Mouse (Mus musculus) hindbrain, embryonic 10.5 days (tissue): ENCODE measurements at regions not wholly inside any gene's neighbourhood (a gene's known extent, or its start where the extent isn't known, plus 50 kb on each side); places are given as distances from the start of the nearest gene placed in this dataset.

ENCODE experiments used
- DNase-seq: peaks from one replicate; pipeline ENCODE4 v3.0.0-alpha.2; 2017; ENCODE audit warnings: low spot score
- H3K27ac ChIP-seq: fragments of 300-500 bp; sonication (generic); 2 replicates; pipeline ENCODE4 v1.5.1; 2016; ENCODE audit warnings: mild to moderate bottlenecking, moderate library complexity
- H3K27me3 ChIP-seq: fragments of 300-500 bp; sonication (generic); 2 replicates; pipeline ENCODE4 v1.6.1; 2016; ENCODE audit warnings: mild to moderate bottlenecking; ENCODE audit not compliant: poor library complexity, insufficient read depth, severe bottlenecking
- H3K36me3 ChIP-seq: fragments of 300-500 bp; sonication (generic); 2 replicates; pipeline ENCODE4 v1.6.1; 2016; ENCODE audit warnings: mild to moderate bottlenecking, moderate library complexity
- H3K4me1 ChIP-seq: fragments of 300-500 bp; sonication (generic); replicated peaks from 2 replicates; pipeline ENCODE4 v1.6.1; 2016; ENCODE audit warnings: mild to moderate bottlenecking
- H3K4me3 ChIP-seq: fragments of 300-500 bp; sonication (generic); 2 replicates; pipeline ENCODE4 v1.5.1; 2016; ENCODE audit warnings: mild to moderate bottlenecking, moderate library complexity
- H3K9me3 ChIP-seq: fragments of 300-500 bp; sonication (generic); 2 replicates; pipeline ENCODE4 v1.6.1; 2016; ENCODE audit warnings: mild to moderate bottlenecking, moderate library complexity
- WGBS: fragments of 180-500 bp; shearing (Covaris S2); methylation state at CpG from one replicate; pipeline ENCODE4 v1.1.7; 2016; 5-methylcytosine and 5-hydroxymethylcytosine counted together

GRCm38 (mm10) chr12:77143105-77143504 is 94.8 kb upstream of the Fut8 start:
- 91% methylated on average over 12 of the region's 12 CpGs for WGBS
- Histone ChIP-seq H3K27me3 (no peaks in the 10 kb centered on the region), H3K4me1 (no peaks in the 10 kb centered on the region), H3K27ac (no peak overlapping the region), H3K4me3 (no peak overlapping the region), H3K36me3 (no peaks in the 10 kb centered on the region), H3K9me3 (no peaks in the 10 kb centered on the region)
- no peak for DNase-seq

GRCm38 (mm10) chr12:77142224-77142623 is 95.7 kb upstream of the Fut8 start:
- no peak overlapping the region for H3K4me3 ChIP-seq
- H3K4me1 ChIP-seq, result no peaks in the 10 kb centered on the region
- WGBS, result 89% methylated on average over 4 of the region's 4 CpGs
- H3K27me3 ChIP-seq, result no peaks in the 10 kb centered on the region
- no peaks in the 10 kb centered on the region for H3K36me3 ChIP-seq
- H3K9me3 ChIP-seq, result no peaks in the 10 kb centered on the region
- H3K27ac ChIP-seq, result no peak overlapping the region
- no peak for DNase-seq

DNA sequence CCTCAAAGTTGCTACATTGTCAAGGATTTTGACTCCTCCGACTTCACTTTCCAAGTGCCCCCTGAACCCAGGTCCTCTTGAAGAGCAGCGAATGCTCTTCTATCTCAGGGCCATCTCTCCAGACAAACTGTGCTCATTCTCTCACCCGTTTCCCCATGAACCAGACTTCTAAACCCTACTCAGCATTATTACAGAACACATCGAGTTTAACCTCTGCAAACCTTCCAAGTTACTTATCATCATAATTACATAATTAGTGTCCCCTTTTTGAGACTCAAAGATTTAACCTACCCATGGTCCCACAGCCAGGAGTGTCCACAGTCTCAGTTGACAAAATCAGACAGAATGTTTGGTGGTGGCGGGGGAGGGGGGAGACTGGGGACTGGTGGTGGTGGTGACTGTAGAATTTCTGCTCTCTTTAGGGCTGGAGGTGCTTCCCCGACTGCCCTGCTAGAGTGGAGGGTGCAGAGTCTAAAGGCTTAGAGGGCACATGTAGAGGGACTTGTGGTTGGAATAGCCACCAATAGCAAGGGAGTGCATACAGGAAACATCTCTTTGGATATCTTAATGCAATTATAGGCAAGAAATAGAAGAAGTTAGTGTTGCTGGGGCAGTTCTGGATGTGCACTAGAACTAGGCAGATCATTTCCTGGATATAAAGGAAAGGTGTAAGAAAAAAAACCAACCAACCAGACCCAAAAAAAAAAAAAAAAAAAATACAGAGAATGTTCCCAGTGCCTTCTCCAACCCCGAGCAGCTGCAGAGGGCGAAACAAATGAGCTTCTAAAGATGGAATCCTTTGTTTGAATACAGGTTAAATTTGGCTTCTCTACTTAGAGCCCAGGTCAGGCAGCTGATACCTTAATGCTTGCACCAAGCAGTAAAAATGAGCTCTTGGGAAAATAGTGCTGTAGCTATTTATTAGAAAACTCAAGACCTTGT is 96.4 kb upstream of the Fut8 start:
- Histone ChIP-seq H3K27ac (no peak overlapping the region), H3K9me3 (no peaks in the 10 kb centered on the region), H3K36me3 (no peaks in the 10 kb centered on the region), H3K4me1 (no peaks in the 10 kb centered on the region), H3K4me3 (no peak overlapping the region), H3K27me3 (no peaks in the 10 kb centered on the region)
- no peak for DNase-seq
- WGBS, result 90% methylated on average over 8 of the region's 8 CpGs

GRCm38 (mm10) chr12:77140656-77141055 is 97.3 kb upstream of the Fut8 start:
- H3K36me3 ChIP-seq, result no peaks in the 10 kb centered on the region
- no peak for DNase-seq
- H3K9me3 ChIP-seq, result no peaks in the 10 kb centered on the region
- no peak overlapping the region for H3K4me3 ChIP-seq
- no peaks in the 10 kb centered on the region for H3K27me3 ChIP-seq
- no peak overlapping the region for H3K27ac ChIP-seq
- 67% methylated on average over 6 of the region's 6 CpGs for WGBS
- H3K4me1 ChIP-seq, result no peaks in the 10 kb centered on the region

GRCm38 (mm10) chr12:77140141-77140540 is 97.8 kb upstream of the Fut8 start:
- Histone ChIP-seq H3K27me3 (no peaks in the 10 kb centered on the region), H3K27ac (no peak overlapping the region), H3K4me1 (no peaks in the 10 kb centered on the region), H3K36me3 (no peaks in the 10 kb centered on the region), H3K4me3 (no peak overlapping the region), H3K9me3 (no peaks in the 10 kb centered on the region)
- no peak for DNase-seq
- 79% methylated on average over 5 of the region's 5 CpGs for WGBS

DNA sequence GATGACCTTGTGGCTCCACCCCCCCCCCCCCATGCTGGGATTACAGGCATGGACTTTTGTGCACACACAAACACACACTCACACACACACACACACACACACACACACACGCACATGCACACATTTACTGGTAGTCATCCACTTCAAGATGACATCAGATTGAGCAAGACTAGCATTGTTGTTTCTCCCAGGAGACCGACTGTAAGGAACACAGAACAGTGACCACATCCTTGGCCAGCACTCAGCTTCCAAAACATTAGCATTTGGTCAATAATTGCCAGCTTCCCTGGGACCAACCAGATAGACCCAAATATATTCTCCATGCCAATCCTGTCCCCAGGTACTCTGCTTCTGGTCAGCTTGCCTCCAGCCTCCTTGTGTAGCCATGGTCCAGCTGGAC is 98.2 kb upstream of the Fut8 start:
- 88% methylated on average over 2 of the region's 2 CpGs for WGBS
- no peak overlapping the region for H3K27ac ChIP-seq
- no peaks in the 10 kb centered on the region for H3K27me3 ChIP-seq
- no peak overlapping the region for H3K4me3 ChIP-seq
- DNase-seq, result no peak
- no peaks in the 10 kb centered on the region for H3K9me3 ChIP-seq
- H3K36me3 ChIP-seq, result no peaks in the 10 kb centered on the region
- no peaks in the 10 kb centered on the region for H3K4me1 ChIP-seq

GRCm38 (mm10) chr12:77138506-77139201 is 99.3 kb upstream of the Fut8 start:
- no peaks in the 10 kb centered on the region for H3K9me3 ChIP-seq
- no peak overlapping the region for H3K4me3 ChIP-seq
- H3K4me1 ChIP-seq, result no peaks in the 10 kb centered on the region
- no peaks in the 10 kb centered on the region for H3K27me3 ChIP-seq
- H3K27ac ChIP-seq, result no peak overlapping the region
- 77% methylated on average over 11 of the region's 11 CpGs for WGBS
- H3K36me3 ChIP-seq, result no peaks in the 10 kb centered on the region
- no peak for DNase-seq

DNA sequence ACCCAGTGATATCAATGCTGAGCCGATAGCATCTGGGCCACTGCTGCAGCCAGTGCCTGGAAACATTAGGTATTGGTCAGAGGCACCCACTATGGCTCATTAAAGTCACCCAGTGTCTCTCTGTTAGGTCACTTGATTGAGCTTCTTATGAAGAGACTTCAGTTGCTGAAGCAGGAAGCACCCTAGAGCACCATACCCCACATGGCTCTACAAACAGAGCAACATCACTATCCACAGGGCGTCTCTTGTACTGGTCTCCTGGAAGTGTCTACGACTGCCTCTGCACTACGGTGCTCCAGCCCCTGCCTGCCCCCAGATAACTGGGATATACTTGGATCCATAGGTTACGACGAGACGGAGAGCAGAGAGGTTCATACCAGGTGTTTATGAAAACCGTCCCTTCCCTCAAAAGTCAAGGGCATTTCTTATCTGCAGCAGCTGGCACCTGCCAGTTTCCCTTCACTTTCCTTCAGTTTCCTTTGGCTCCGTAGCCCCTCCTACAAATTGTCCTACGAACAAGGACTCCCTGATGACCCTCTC is 100.6 kb upstream of the Fut8 start:
- Histone ChIP-seq H3K36me3 (no peaks in the 10 kb centered on the region), H3K27me3 (no peaks in the 10 kb centered on the region), H3K4me3 (no peak overlapping the region), H3K27ac (no peak overlapping the region), H3K4me1 (no peaks in the 10 kb centered on the region), H3K9me3 (no peaks in the 10 kb centered on the region)
- WGBS, result 89% methylated on average over 10 of the region's 10 CpGs
- DNase-seq, result no peak

DNA sequence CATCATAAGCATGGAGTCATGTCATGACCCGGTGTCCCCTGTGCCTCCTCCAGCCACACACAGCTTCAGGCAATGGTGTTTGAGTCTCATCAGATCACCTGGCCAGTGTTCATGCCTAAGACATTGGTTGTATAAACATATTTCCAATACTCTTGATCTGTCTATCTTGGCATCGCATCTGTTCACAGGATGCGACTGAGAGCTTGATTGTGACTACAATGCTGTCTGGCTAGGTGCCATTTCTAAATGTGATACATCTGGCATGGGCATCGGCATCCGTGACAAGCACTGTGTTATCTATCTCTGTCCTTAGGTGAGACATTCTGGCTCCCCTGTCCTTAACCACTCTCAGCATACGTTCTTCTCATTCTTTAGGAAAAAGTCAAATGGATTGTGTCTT is 102.3 kb upstream of the Fut8 start:
- no peaks in the 10 kb centered on the region for H3K9me3 ChIP-seq
- no peak for DNase-seq
- H3K27ac ChIP-seq, result no peak overlapping the region
- no peaks in the 10 kb centered on the region for H3K36me3 ChIP-seq
- H3K27me3 ChIP-seq, result no peaks in the 10 kb centered on the region
- 94% methylated on average over 6 of the region's 6 CpGs for WGBS
- no peaks in the 10 kb centered on the region for H3K4me1 ChIP-seq
- H3K4me3 ChIP-seq, result no peak overlapping the region

DNA sequence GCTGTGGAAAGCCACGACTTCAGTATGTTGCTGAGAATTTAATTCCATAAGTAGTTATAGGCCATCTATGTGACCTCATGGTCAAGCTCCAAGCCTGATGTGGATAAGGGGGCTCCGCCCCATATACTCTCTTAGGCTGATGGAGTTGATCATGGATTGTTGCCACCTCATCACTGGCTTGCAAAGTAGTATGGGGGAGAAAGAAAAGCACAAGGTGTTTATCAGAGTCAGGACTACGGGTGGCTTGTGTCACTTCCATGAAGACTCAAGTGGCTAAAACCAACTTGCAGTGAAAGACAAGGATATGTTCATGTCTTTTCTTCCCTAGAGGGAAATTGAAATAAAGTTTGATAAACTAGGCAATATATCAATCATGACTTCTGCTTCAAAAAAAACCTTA is 102.9 kb upstream of the Fut8 start:
- WGBS, result 90% methylated on average over 3 of the region's 3 CpGs
- Histone ChIP-seq H3K9me3 (no peaks in the 10 kb centered on the region), H3K27me3 (no peaks in the 10 kb centered on the region), H3K4me3 (no peak overlapping the region), H3K27ac (no peak overlapping the region), H3K36me3 (no peaks in the 10 kb centered on the region), H3K4me1 (no peaks in the 10 kb centered on the region)
- no peak for DNase-seq

- no peak for DNase-seq
- H3K9me3 ChIP-seq, result no peaks in the 10 kb centered on the region
- H3K4me1 ChIP-seq, result no peaks in the 10 kb centered on the region
- H3K4me3 ChIP-seq, result no peak overlapping the region
- H3K36me3 ChIP-seq, result no peaks in the 10 kb centered on the region
- H3K27ac ChIP-seq, result no peak overlapping the region
- H3K27me3 ChIP-seq, result no peaks in the 10 kb centered on the region
- 75% methylated on average over 9 of the region's 9 CpGs for WGBS
Observed at GRCm38 (mm10) chr12:77134306-77135010, 103.5 kb upstream of the Fut8 start.

GRCm38 (mm10) chr12:77133465-77134305 is 104.2 kb upstream of the Fut8 start:
- no peak overlapping the region for H3K4me3 ChIP-seq
- no peaks in the 10 kb centered on the region for H3K36me3 ChIP-seq
- WGBS, result 79% methylated on average over 5 of the region's 5 CpGs
- no peaks in the 10 kb centered on the region for H3K27me3 ChIP-seq
- no peaks in the 10 kb centered on the region for H3K9me3 ChIP-seq
- H3K4me1 ChIP-seq, result no peaks in the 10 kb centered on the region
- H3K27ac ChIP-seq, result no peak overlapping the region
- no peak for DNase-seq
